Mouse (Mus musculus) bone marrow, adult 2 months (tissue): ENCODE measurements around the gene Itih4.

ENCODE experiments used
- CTCF ChIP-seq: fragments of 200-500 bp; IDR thresholded peaks from 2 replicates; pipeline ENCODE4 v1.5.1; 2011; ENCODE audit warnings: low read length, control low read depth; ENCODE audit not compliant: control insufficient read depth, insufficient read depth
- POLR2A ChIP-seq: fragments of 200-500 bp; IDR thresholded peaks from 2 replicates; pipeline ENCODE4 v1.6.1; 2011; ENCODE audit warnings: low read depth, mild to moderate bottlenecking, control low read depth, low read length, borderline replicate concordance; ENCODE audit not compliant: control insufficient read depth

DNA sequence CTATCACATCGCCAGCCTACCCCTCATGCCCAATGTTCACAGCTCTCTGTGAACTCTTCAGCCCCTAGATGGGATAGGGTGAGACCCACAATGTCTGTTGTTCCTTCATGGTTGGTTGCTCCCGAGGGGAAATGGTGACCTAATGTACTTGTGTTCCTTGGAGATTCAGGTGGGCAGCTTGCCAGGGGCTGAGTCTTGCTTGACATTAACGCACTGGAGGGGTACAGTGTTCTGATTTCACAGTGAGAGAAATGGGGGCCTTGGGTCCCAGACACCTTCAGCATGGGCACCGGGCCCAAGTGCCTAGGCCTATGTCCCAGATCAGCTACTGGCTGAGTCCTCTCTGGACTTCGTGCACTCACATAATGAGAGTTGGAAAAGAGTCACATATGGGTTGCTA lies 27.1 kb downstream of the Itih4 start:
- TF ChIP-seq CTCF (no peak), POLR2A (no peak)
